Mouse (Mus musculus) hindbrain, embryonic 12.5 days (tissue): ENCODE measurements around the gene Ptgdr. TPM values are rescaled to one million over a fixed set of nuclear protein-coding genes. Genes with fewer than 3 reads are reported as not detected.
A peak's percentile ranks its signal among the peaks of the same experiment; 100 is the strongest.
"Not testable (repeated sequence)": the region's sequence is repeated elsewhere in the genome, so short reads cannot be mapped to it uniquely, and the experiment has no call there.

Experiments used
- ATAC-seq: fragments of 200-750 bp; cut with Nextera tagmentation; 2 replicates; pipeline ENCODE4 v1.8.0; 2017; ENCODE audit warnings: moderate TSS enrichment; ENCODE audit not compliant: low FRiP score
- H3K27ac ChIP-seq: fragments of 300-500 bp; sonication (generic); 2 replicates; pipeline ENCODE4 v1.5.1; 2016; ENCODE audit warnings: mild to moderate bottlenecking
- H3K27me3 ChIP-seq: fragments of 300-500 bp; sonication (generic); 2 replicates; pipeline ENCODE4 v1.6.1; 2016; ENCODE audit warnings: mild to moderate bottlenecking
- H3K36me3 ChIP-seq: fragments of 300-500 bp; sonication (generic); 2 replicates; pipeline ENCODE4 v1.6.1; 2016; ENCODE audit warnings: mild to moderate bottlenecking
- H3K4me1 ChIP-seq: fragments of 300-500 bp; sonication (generic); 2 replicates; pipeline ENCODE4 v1.6.1; 2016
- H3K4me2 ChIP-seq: fragments of 300-500 bp; sonication (generic); replicated peaks from 2 replicates; pipeline ENCODE4 v1.6.1; 2016; ENCODE audit warnings: mild to moderate bottlenecking
- H3K4me3 ChIP-seq: fragments of 300-500 bp; sonication (generic); 2 replicates; pipeline ENCODE4 v1.5.1; 2016; ENCODE audit warnings: mild to moderate bottlenecking
- H3K9ac ChIP-seq: fragments of 300-500 bp; sonication (generic); 2 replicates; pipeline ENCODE4 v1.6.1; 2016; ENCODE audit warnings: mild to moderate bottlenecking, moderate library complexity
- H3K9me3 ChIP-seq: fragments of 300-500 bp; sonication (generic); replicated peaks from 2 replicates; pipeline ENCODE4 v1.6.1; 2016; ENCODE audit warnings: mild to moderate bottlenecking
- WGBS: fragments of 180-500 bp; shearing (Covaris S2); methylation state at CpG from one replicate; pipeline ENCODE4 v1.1.7; 2016; 5-methylcytosine and 5-hydroxymethylcytosine counted together
- polyA plus RNA-seq: library from polyadenylated mRNA; unstranded; fragments of >200 nt; fragmentation: Nextera tagmentation; extraction: Ambion mirVana; gene quantifications from 2 replicates; pipeline ENCODE4 v1.2.1, GENCODE M21; 2016

Gene Ptgdr
- polyA plus RNA-seq, 1 experiment from 2014 or later = 0.08 TPM

DNA sequence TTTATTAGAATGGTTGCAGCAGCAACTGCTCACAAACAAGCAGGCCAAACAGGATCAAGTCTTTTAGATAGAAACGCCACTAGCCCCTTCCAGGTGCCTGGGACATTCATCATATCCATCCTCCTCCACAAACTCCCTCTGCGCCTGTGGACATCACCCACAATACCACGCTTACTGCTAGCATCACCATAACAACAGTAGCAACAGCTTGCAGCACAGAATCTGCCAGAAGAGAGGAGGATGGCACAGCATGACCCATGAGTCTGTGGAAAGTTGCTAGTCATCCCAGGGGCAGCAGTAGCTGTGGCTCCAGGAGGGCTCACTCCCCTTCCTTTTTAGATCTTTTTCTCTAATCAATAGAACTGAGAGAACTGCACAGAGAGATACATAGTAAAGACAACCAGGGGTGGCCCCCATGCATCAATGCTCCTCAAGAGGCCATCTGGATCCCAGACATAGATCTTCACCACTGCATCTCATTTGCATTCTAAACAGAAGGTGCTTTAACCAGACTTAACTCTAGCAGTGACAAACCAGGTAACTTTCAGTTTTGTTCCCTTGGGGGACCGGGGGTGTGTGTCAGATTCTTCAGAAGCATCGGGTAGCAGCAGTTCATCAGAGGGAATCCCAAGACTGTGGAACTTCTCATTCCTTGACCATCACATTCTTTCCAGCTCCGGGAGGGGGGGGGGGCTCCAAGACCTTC lies 12.5 kb downstream of the Ptgdr start:
- no peak overlapping the region for H3K4me2 ChIP-seq
- no peak overlapping the region for H3K27ac ChIP-seq
- 69% methylated on average over 6 of the region's 6 CpGs for WGBS
- H3K27me3 ChIP-seq = no peaks in the 10 kb centered on the region
- H3K9me3 ChIP-seq = no peaks in the 10 kb centered on the region
- H3K9ac ChIP-seq = no peak overlapping the region
- H3K4me1 ChIP-seq = peaks cover 9% of the 10 kb centered on the region; the same call in 1 of the 2 replicates
- no peak overlapping the region for H3K4me3 ChIP-seq
- H3K36me3 ChIP-seq = no peaks in the 10 kb centered on the region
- no peak for ATAC-seq

DNA sequence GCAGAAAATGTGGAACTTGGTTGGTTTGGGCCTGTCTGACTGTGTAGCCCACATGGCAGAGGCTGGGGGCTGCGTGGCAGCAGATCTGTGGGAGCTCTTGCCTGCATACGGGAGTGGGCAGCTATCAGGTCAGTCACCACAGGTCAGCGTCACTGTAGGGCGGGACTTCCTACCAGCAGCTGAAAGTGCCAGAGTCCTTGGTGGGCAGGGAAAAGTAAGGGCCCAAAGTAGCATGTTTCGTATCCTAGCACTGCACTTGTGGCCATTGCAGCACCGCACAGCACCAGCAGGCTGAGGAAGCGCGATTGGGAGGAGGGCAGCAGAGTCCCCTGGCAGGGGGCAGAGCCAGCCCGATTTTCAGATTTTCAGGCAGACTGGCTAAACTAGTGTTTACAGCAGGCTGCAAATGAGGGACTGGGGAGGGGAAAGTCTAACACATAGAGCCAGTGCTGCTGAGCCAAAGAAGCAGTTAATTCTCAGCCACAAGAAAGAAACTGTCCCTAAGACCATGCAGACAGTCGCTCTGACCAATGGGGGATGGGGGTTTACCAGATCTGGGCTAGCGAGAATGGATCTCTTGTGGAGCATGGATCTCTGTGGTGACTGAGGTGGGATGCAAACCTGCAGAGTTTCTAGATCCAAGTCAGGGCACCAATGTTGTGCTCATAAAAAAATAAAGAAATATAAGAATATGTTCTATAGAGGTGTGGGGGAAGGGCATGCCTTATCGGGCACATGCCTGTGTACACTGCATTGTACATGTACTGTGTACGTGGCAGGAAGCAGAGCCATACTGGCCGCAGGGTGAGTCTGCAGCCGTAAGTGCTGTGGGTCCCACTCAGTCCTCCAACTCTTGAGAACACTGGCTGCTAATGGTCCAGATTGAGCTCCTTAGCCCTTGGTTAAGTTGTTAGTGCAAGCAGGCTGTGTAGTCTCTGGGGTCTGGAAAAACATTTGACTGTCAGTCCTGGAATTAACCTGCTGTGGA lies 15.1 kb downstream of the Ptgdr start:
- no peak for ATAC-seq
- Histone ChIP-seq H3K36me3 (no peaks in the 10 kb centered on the region), H3K4me3 (no peak overlapping the region), H3K9ac (no peak overlapping the region), H3K4me1 (peaks cover 9% of the 10 kb centered on the region; the same call in 1 of the 2 replicates), H3K4me2 (peak overlapping the region; percentile 39), H3K27ac (no peak overlapping the region), H3K9me3 (no peaks in the 10 kb centered on the region), H3K27me3 (no peaks in the 10 kb centered on the region)
- 42% methylated on average over 15 of the region's 15 CpGs for WGBS

DNA sequence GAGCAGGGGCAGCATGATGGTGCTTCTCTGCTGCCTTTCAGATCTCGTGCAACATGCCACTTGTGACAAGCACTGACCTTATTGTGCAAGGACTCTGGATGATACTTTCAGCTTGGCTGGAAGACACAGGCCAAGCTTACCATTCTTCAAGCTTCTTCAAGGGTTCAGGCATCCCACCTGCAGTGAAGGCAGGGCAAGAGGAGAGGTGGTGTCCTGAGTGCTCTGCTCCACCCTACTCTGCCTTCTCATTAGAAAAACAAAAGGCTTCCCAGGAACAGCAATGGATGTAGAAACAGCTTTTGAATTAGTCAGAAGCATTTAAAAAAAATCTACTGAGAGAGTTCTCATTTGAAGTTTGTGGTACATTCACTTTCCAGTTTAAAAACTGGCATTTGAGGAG lies 20.5 kb downstream of the Ptgdr start:
- ATAC-seq = no peak
- Histone ChIP-seq H3K4me1 (0 out of 2 replicates have a peak, but pooled peaks cover 1% of the 10 kb centered on the region), H3K27ac (no peak overlapping the region), H3K4me3 (no peak overlapping the region), H3K9me3 (no peaks in the 10 kb centered on the region), H3K36me3 (no peaks in the 10 kb centered on the region), H3K9ac (no peak overlapping the region), H3K27me3 (no peaks in the 10 kb centered on the region), H3K4me2 (no peak overlapping the region)
- 36% methylated on average over 1 of the region's 1 CpGs for WGBS

DNA sequence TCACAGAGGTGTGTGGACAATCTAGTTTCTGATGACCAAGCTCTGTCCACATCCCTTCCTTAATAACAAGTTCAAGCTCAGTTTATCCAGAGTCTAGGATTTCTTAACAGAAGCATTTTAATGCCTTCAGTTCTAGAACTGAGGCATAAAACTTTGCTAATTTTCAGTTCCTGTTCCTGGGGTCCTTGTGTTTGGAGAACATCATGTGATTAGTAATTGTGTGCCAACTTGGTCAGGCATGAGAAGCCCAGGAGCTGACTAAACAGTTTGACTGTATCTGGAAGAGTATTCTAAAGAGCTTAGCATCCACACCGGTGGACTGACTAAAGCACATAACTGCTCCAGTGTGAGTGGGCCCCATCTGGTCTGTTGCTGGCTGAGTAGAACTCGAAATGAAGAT lies 24.0 kb downstream of the Ptgdr start:
- H3K27me3 ChIP-seq = no peaks in the 10 kb centered on the region
- H3K36me3 ChIP-seq = no peaks in the 10 kb centered on the region
- H3K4me1 ChIP-seq = no peaks in the 10 kb centered on the region
- H3K9ac ChIP-seq = no peak overlapping the region
- no peaks in the 10 kb centered on the region for H3K9me3 ChIP-seq
- no peak for ATAC-seq
- H3K4me3 ChIP-seq = no peak overlapping the region
- H3K27ac ChIP-seq = no peak overlapping the region
- 74% methylated on average over 2 of the region's 2 CpGs for WGBS
- no peak overlapping the region for H3K4me2 ChIP-seq

DNA sequence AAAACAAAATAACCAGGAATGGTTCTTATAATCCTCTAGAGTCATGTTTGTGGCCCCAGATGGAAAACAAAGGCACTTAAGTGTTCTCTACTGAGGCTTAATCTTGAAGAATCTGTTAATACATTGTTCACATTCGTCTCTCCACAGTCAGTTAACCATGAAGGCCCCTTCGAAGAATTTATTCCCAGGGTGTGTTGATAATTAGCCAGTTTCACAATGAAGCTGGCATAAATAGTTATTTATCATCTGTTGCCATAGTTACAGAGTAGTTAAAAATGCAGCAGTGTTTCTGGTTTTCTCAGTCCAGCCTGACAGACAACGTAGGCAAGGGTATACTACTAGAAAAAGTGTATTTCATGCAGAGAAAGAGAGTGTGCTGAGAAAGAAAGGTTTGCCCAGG lies 25.0 kb downstream of the Ptgdr start:
- not testable (repeated sequence) for H3K4me2 ChIP-seq, H3K27me3 ChIP-seq, H3K4me3 ChIP-seq, ATAC-seq, H3K9me3 ChIP-seq, H3K27ac ChIP-seq, H3K9ac ChIP-seq, H3K36me3 ChIP-seq, H3K4me1 ChIP-seq
- 30% methylated on average over 3 of the region's 3 CpGs for WGBS

DNA sequence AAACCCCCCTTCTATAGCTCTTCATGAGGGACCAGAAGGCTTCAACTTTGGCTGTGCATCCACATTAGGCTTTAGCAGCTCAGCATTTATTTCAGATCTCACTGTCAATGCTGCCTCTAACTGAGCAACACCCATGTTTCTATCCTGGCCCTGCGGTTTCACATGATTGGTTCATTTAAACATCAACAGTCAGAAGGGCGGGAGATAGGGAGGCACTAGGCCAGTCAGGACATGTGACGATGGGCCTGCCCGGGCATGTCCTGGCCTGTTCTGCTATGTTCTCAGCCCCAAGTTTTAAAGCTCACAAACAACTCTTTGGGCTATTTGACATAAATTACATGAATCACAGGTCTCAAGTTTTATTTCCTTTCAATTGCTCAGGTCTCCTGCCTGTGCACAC lies 26.1 kb downstream of the Ptgdr start:
- H3K27ac ChIP-seq, H3K9me3 ChIP-seq, H3K27me3 ChIP-seq, H3K36me3 ChIP-seq, H3K4me2 ChIP-seq, H3K4me1 ChIP-seq, H3K4me3 ChIP-seq, ATAC-seq, H3K9ac ChIP-seq: not testable (repeated sequence)
- WGBS = 95% methylated on average over 4 of the region's 4 CpGs

DNA sequence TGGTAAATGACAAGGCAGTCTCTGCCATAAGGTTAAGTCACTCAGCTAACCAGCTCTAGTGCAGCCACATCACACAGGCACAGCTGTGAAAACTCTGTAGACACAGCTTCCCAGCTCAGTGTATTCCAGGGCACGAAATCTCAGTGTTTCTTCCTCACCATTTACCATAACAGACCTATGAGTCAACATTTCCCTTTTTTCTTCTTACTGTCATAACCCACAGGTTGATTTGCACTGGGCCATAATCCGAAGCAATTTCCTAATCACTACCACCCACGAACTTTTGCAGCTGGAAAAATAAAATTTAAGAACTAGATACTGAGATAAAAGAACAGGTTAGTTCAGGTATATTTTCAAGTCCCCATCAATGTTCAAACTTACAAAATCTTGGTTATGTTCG lies 31.4 kb downstream of the Ptgdr start:
- no peaks in the 10 kb centered on the region for H3K9me3 ChIP-seq
- no peaks in the 10 kb centered on the region for H3K36me3 ChIP-seq
- no peaks in the 10 kb centered on the region for H3K27me3 ChIP-seq
- no peak overlapping the region for H3K27ac ChIP-seq
- ATAC-seq = no peak
- no peak overlapping the region for H3K4me3 ChIP-seq
- no peak overlapping the region for H3K4me2 ChIP-seq
- H3K9ac ChIP-seq = no peak overlapping the region
- no peaks in the 10 kb centered on the region for H3K4me1 ChIP-seq
- WGBS = 75% methylated on average over 4 of the region's 4 CpGs

DNA sequence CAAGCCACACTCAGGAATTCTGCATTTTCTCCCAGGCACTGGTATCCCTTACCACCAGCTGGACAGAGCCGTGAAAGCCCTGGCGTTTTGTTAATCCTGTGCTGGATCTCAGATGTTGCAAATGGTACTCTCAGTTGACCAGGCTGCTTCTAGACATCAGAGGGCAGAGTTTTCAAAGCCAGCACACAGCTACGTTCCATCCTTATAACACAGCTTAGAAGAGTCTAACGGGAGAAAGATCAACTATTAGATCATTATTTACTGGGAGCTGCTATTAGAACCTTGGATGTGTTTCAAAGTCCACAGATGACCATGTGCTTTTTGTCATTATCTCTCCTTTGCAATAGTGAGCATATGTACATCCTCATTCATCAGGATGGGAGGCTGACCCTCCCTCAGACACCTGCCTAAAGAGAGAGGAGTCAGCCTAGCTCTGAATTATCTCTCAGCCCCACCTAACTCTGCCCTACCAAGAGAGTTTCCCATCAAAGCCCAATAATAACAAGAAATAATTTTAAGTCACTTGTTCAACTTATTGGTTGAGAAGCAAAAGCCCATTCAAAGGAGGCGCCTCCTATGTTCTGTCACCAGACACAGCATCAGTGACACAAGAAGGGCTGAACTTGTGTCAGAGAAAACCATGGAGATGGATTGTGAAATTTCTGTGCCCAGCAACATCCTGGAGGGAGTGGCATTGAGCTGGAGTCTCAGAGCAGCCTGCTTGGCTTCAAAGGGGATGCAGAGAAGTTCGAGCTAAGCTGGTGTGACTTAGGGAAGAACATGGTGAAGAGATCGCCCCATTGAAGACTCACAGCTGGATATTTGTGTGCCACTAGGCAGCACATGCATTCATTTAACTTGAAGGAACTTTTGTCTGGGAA lies 37.8 kb downstream of the Ptgdr start:
- H3K27me3 ChIP-seq = no peaks in the 10 kb centered on the region
- H3K9me3 ChIP-seq = no peaks in the 10 kb centered on the region
- no peaks in the 10 kb centered on the region for H3K36me3 ChIP-seq
- no peak overlapping the region for H3K9ac ChIP-seq
- H3K27ac ChIP-seq = no peak overlapping the region
- no peak overlapping the region for H3K4me2 ChIP-seq
- no peak for ATAC-seq
- H3K4me1 ChIP-seq = no peaks in the 10 kb centered on the region
- H3K4me3 ChIP-seq = no peak overlapping the region
- WGBS = 71% methylated on average over 7 of the region's 7 CpGs

DNA sequence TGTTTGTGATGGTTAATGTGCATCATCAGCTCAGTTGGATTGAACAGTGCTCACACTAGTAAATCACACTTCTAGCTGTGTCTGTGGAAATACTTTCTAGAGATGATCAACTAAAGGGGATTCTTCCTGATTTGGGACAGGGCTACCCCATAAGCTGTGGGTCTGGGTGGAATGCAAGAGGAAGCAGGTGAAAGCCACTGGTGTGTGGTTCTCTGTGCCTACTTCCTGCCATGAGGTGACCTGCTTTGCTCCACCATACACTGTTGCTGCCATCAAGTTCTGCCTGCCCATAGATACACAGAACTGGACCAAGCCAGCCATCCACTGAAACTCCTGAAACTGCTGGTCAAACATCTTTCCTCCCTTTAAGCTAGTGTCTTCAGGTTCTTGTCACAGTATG lies 46.0 kb downstream of the Ptgdr start:
- not testable (repeated sequence) for ATAC-seq, H3K4me2 ChIP-seq, H3K27me3 ChIP-seq, H3K4me3 ChIP-seq, H3K27ac ChIP-seq, H3K9me3 ChIP-seq, H3K36me3 ChIP-seq, H3K4me1 ChIP-seq, H3K9ac ChIP-seq

Other genes starting within 250 kb of the Ptgdr start
- not detected in 2 replicates for gene Gm5624, start 231.4 kb downstream of the Ptgdr start, polyA plus RNA-seq
- gene Gm8257, start 152.9 kb downstream of the Ptgdr start, polyA plus RNA-seq = not detected in 2 replicates
- not detected in 2 replicates for gene Gm8267, start 109.0 kb downstream of the Ptgdr start, polyA plus RNA-seq
- 0.10 and 0.27 TPM in 2 replicates for gene Ptger2, start 128.8 kb upstream of the Ptgdr start, polyA plus RNA-seq